Mouse (Mus musculus) WW6 (cell line): Measurements from ENCODE around the gene Astn2.

Source experiments
- DNase-seq: peaks from one replicate; pipeline ENCODE4 v3.0.0-alpha.2; 2013; ENCODE audit warnings: low read depth, low spot score

Astn2 gene

DNA sequence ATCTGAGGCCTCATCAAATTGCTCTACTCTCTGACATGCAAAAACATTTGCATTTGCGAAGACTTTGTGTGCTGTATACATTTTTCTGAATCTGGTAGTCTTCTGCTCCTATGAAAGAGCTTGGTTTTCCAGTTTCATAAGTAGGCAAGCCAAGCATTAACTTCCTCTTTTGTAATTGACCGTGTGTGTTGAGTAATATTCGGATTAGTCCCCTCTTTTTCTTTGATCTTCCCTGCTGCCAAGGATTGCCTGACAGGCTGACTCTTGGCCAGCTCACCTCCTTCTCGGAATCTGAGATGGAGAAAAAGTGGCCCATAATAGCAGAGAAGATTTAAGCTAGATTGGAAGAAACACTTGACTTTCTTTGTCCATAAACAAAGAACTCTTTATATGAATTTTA is 838.9 kb downstream of the Astn2 start:
- DNase-seq, result no peak

DNA sequence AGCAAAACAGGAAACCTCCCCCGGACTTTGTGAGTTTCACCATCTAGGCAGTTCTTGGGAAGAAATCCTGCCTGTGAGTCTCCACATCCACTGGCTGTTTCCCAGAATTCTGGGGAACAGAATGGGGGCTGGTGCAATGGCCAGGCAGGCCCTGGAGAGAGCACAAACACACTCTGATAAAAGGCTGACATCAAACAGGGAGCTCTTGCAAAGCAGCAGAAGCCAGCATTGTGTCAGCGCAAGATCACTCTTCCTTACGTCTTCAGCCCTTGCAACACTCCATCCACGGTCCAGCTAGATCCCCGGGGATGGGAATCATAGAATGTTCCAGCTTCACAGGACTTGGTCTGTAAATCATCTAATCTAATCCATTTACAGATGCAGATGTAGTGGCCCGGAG is 855.9 kb downstream of the Astn2 start:
- DNase-seq, result no peak

DNA sequence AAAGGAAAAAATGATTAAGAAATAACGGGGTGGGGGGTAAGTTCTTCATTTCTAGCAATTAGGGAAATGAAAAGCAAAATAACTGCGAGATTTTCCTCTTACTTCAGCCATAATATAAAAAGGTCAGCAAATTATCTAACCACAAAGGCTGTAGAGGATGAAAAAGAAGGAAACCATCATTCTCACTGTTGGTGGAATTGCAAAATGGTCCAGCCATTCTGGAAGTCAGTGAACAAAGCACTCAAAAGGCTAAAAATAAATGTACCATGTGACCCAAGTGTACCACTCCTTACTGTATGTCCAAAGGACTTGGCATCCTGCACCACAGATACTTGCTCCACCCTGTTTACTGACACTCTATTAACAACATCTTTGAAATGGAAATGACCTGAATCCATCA is 858.8 kb downstream of the Astn2 start:
- DNase-seq, result no peak

DNA sequence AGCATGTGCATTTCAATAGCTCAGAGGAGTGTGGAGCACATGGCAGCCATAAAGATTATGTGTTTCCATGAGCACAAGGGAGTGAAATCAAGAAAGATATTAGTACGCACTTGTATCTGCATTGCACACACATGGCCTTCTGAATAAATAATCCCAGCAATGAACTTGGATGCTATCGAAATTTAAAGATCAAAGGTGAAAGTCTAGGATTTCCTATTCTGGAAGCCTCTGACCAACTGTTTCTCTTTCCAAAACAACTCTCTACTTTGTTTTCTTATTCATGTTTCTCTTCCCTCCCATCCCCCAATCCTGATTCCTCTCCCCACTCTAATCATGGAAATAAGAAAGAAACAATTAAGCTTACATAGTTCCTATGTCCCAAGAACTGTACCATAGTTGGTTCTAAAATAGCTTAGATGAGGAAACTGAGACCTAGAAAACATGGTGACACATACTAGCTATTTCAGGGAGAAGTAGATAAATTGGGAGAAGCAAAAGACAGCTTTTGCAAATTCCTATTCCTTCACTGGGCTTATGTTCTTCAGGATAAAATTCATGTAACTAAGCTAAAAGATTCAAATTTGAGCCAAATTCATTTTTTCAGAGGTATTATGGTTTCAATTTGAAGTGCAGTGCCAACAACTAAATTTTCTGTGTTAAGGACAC is 872.2 kb downstream of the Astn2 start:
- DNase-seq, result no peak

DNA sequence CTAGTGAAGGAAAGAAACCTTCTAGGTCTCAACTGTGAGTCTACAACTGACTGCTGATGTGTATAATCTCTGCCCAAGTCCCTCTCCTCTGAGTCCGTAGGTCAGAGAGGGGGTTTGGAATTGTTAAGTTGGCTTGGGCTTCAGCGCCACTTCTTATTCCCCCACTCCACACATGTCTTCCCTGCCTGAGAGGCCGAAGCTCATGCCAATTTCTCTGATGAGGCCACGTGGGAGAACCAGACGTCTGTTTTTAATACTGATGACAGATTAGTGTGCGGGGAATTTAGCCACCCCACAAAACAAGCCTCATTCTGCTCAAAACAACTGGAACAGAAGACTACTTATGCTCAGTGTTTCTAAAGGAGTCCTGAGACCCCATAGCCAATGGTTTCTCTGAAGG is 872.8 kb downstream of the Astn2 start:
- DNase-seq, result no peak

DNA sequence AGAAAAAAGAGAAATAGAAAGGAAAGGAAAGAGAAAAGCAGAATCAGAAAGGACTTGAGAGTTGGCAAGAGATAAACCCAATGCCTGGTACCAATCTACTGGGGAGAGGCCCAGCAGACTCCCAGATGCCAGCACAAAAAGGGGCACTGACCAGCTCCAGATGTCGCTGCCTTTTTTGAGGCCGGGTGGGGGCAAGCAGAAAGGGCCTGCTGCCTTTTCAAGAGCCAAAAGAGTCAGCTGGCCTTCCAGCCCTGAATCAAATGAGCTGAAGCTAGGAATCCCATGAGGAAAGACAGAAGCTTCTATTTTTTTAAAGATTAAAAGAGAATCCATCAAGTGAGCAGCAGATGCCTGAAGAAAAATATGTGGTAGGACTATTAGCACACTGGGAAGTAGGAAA is 873.5 kb downstream of the Astn2 start:
- DNase-seq, result no peak

DNA sequence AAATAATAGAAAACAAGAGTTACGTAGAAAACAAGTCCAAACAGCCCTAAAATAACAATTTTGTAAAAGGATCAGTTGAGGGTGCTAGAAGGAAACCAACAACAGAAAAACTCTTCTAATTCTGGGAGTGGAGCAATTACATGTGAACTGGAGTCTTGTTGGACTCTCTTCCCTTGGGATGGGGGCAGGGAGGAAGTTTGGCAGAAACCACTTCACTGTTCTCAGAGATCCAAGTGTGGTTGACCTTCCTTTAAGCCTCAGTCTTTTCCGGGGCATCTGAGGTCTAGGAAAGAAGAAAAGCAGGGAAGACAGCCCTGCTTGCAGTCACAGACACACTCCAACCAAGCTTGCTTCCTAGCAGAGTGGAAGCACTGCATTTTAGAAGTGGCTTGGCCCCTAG is 896.3 kb downstream of the Astn2 start:
- no peak for DNase-seq

DNA sequence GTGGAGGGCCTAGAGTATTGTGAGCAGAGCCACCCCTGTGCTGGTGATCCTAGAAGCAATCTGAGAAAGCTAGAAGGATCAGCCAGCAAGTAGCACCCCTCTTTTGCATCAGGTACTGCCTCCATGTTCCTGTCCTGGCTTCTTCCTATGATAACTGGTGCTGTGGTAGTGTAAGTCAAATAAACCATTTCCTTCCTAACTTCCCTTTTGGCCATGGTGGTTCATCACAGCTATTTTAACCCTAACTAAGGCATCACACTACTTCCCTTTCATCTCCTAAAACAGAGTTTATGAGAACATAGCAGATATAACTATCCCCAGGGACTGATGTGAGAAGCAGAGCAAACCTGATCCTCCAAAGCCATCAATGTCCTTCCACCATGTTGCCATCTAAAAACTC is 897.5 kb downstream of the Astn2 start:
- no peak for DNase-seq

DNA sequence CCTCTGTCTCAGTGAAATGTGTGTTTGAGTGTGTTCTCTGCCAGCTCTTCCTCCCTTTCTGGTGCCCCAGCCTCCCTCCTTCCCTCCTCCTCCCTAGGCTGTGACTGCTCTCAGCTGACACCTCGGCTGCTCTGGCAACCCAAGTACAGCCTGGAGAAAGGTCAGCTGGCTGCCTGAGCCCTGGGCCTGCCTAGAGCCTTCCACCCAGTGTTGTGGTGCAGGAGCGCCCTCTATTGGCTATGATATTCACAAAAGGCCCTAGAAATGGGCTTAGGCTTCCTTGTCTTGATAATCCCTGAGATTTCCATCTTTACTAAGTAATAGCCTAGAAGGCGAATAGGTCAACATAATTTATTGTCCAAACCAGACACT is 908.0 kb downstream of the Astn2 start:
- DNase-seq, result peak; percentile 14

DNA sequence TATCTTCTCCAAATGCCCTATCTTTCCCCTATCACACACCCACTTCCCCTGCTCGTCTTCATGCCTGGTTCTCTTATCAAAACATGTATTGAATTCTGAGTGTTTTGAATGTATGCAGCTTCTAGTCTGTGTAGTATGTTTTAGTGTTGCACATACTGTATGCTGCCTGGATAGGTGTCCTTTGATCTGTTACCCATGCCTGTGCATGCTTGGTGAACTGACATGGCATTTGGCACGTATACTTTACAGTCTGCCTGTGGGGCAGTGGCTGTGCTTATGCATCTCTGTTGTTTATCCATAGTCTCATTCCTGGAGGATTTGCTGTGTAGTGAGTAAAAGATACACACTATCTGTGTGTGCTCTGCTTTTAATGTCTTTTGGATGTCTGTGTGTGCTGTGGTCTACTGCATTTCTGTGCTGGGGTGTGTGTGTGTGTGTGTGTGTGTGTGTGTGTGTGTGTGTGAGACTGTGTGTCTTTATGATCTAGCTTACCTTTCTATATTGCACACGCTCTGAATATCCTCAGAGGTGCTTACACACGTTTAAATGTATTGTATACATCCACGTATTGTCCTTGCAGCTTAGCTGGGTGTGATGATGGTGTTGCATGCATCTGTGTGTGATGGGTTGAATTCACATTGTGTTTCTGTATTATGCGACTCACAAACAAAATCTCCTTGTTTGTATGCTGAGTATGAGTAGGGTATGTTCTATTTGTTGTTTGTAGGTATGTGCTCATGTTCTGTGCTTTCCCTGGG is 908.5 kb downstream of the Astn2 start:
- DNase-seq, result no peak

DNA sequence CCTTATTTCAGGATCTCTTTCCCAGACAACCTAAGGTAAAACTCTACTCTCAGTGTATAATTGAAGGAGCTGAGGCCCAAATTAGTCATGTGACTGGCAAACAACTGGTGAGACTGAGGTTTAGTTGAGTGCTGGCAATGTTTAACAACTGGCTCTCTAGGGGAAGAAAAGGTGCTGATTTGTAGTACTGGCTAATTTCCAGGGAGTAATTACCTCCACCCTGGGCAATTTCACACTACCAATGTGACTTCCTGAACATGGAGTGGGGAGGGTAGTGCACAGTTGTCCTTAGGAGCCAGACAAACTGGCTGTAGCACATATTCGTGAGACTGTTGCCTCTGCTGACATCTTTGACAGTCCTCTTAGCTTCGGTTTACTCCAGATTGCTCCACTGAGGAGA is 912.9 kb downstream of the Astn2 start:
- no peak for DNase-seq

DNA sequence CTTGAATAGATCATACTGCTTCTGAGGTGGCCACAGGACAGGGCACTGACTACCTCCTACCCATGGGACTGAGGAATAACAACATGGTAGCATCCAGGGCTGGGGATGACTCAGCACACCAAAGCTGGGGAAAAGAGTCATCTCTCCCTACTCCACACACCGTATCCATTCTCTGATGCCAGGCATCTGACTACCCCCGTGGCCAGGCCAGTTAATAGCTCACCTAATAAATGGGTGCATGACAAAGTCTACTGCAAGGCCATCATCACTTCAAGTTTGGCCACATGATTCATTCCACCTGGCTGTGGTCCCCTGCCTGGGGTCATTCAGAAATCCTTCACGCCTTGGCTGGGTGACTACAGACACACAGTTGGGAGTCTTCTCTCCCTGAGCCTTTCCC is 914.7 kb downstream of the Astn2 start:
- no peak for DNase-seq

DNA sequence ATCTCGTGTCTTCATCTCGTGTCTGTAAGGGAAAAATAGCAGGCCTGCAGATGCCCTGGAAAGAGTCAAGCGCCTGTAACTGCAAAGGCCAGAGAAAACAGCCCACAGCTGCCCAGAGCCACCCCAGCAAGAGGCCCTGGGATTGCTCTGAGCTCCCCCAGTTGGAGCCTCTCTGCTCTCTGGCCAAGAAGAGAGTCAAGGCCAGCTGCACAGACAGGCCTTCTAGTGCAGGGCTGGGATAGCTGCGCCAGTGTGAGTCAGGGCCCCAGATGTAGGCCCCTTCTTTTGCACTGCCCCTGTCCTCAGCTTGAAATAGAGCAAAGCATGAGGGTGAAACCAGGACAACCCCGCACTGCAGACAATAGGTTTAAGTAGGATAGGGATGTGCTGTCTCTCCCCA is 922.8 kb downstream of the Astn2 start:
- no peak for DNase-seq

DNA sequence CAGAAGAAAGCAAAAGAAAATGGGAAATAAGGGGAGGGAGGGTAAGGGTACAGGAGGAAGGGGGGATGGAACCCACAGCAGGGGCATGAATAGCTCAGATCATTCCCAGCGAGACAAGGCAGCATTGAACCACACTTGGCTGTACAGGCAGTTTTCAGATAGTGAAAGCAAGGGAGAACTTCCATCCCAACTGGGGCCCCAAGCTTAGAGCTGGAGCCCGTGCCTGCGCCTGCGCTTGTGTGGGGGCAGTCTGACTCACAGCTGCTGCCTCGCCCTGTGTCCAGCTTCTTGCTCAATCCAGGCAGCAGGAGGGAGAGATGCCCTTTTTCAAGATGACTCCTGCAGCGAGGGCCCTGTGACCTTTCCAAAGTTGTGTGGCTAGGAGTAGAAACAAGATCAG is 927.3 kb downstream of the Astn2 start:
- no peak for DNase-seq

DNA sequence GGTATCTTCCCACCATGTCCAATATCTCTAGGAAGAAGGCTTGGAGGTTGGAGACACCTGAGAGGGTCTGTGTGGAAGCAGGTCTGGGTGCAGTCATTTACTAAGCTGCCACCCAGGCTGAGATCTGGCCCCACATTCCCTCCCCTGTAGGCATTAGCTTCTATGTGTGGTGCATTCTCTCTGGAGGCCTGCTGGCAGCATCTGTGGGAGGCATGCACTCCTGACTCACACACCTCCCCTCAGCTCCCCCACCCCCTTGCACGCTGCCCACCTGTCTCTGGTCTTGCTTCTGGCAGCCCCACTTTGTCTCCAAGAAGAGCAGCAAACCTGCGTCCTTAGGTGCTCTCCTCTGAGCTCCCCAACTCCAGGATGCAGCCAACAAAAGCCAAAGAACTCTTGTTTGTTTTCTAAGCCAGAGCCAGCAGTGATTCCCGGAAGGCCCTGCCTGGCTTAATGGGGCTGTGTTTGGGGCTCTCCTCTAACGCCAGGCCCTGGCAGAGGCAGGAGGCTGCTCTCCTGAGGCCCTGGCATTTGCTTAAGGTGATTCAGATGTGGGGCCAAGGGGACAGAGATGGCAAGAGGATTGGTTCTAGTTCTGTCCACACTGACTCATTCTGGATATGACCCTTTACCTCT is 928.4 kb downstream of the Astn2 start:
- no peak for DNase-seq

DNA sequence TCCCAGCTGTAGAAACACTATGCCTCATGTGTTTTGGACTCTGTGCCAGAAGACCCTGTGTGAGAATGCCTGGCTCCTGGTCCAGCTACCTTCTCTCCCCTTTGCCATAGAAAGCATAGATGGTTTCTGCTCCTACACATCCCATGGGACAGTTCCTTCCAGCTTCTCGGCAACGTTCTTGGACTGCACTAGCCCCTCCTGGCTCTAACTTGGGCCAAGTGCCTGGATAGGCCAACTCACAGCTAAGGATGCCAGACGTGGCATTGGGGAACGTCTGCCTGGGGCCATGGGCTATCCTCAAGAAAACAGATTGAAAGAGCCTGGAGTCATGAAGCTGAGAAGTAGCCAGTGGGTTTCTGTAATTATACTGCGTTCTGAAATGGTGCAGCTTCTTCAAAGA is 931.3 kb downstream of the Astn2 start:
- no peak for DNase-seq

DNA sequence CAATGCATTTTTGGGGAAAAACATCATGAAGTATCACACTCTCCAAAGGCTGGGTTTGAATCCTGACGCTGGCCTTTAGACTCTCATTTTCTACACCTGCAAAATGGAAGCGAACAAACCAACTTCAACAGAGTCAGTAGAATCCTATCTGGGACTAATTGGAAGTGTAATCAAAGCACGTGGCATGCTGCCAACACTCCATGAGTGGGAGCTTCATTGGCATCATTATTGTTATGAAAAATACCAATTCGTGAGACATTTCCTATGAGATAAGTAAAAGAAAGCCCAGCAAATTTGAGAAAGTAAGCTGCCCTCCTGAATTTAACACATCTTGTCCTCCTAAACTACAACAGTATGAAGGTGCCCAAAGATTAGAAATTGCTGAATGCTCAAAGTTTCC is 955.2 kb downstream of the Astn2 start:
- DNase-seq, result no peak

DNA sequence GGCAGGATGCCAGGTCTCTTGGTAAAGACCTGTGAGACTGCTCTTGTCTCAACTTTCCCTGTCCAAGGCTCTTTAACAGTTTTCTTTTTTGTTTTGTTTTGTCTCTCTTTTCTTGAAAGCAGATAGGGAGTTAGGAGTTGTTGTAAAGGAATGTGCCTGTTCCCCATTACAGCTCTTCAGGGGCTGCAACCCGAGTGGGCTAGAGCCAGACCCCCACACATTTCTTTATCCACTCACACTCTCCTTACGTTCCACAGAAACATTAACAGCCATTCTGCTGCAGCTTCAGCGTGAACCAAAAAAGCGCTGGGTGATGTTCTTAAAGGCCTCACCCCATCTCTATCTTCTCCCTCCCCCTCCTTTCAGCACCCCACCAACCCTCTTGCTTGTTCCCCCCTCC is 962.7 kb downstream of the Astn2 start:
- no peak for DNase-seq

DNA sequence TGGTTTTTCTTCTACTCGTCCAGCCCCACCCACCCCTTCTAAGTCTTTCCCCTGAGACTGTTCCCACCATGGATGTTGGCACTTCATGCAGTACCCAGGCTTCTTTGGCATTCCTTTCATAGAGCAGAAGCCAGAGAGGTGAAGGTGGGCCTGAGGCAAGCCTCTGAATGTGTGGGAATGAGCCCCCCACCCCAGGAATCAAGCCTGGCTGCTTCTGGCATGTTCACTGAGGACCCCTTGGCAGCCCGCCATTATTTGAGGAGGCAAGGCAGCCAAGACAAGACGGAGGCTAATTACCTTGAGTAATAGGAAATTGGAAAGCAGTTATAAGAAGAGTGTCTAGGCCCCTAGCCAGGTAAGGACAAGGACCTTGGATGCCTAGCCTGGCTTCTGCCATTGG is 973.6 kb downstream of the Astn2 start:
- DNase-seq, result no peak

DNA sequence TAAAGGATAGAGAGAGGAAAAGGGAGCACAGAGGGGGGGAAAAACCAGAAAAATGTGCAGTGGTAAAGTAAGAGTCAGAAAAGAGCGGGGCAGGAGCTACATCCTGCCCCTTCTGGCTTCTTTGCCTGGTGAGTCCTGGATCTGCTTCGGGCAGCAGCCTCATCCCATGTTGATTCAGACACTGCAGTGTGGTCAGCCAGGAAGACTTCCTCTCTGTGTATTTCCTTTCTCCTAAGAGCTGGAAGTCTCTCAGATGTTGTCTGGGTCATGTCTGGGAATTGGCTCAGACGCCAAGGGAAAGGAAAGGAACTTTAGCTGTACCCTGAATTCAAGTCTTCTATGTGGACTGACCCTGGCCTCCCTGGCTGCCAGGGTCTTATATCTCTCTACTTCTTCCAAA is 976.9 kb downstream of the Astn2 start:
- DNase-seq, result no peak

DNA sequence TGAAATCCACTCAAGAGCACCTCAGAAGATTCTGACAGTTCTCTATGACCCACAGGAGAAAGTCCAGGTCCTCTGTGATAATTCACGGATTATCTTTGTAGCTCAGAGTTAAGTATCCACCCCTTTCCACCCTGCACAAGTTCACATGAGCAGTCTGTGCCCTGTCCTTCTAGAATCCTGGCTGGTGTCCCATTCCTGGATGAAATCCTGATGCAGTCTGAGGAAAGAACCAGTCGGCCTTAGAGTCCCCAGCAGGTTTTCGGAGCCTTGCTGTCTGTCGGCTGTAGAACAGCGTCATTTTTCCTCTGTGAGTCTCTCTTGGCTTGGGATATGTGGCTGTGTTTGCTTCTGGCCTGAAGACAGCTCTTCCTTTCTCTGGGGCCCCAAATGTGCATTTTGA is 978.0 kb downstream of the Astn2 start:
- no peak for DNase-seq

DNA sequence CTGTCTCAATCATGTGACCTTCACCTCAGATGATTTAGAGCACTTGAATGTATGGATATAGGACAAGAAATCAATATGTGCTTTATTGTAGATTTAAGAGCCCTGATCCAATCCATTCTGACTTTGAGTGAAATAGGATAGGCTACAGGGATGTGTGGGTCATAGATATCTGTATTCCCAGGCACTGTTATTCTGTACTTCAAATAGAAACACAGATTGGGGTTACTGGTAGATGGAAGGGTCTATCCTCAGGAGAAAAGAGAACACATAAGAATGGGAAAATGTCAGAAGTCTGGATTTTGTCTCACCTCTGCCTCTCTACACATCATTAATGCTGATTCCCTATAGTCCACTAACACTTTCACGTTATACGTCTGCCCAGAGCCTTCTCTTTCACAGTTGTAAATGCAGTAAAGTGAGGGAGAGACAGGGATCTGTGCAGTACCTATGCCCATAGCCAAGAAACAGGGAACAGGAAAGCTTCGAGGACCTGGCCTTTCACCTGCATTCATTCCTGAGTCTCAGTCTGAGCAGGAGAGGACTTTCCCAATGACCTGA is 981.3 kb downstream of the Astn2 start:
- DNase-seq, result no peak

DNA sequence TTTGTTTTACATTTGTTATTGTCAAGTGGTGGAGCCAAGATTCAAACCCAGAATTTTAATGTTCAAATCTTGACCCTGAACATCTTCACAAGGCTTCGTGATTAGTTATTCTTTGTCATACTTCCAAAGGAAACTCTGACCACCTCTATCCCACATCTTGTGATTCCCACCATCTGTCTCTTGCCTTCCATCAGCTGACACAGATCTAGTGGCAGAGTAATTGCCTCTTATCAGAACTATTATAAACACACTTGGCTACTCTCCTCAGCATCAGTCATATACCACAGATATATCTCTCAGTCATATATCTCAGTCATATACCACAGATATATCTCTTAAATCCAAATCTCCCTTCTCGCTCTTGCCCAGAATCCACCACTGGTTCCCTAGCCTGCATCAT is 983.1 kb downstream of the Astn2 start:
- no peak for DNase-seq
